Mouse (Mus musculus): ENCODE data around the gene Ppp4r4.
A peak's percentile ranks its signal among the peaks of the same experiment; 100 is the strongest.
"Not testable (repeated sequence)": the region's sequence is repeated elsewhere in the genome, so short reads cannot be mapped to it uniquely, and the experiment has no call there.

Gene Ppp4r4

GRCm38 (mm10) chr12:103634430-103634829 is 102.3 kb downstream of the Ppp4r4 start:
- DNase-seq (ENCODE audit: low spot score) = no peak

DNA sequence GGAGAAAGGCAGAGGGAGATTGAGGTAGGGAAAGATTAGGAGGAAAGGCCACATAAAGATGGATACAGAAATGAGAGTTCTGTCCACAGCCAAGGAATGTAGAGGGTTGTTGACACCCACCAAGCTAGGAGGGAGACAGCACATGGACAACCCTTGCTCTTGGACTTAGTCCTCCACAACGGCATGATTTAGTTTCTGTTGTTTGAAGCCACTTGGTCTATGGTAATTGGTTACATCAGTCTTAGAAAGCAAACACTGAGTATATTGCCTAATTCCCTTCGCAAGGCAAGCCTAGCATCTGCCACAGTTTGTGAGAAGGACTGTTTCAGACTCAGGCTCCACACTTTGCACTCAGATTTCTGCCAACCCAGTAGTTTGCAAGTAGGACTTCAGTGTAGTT is 103.8 kb downstream of the Ppp4r4 start:
- no peak for DNase-seq (ENCODE audit: low spot score)

DNA sequence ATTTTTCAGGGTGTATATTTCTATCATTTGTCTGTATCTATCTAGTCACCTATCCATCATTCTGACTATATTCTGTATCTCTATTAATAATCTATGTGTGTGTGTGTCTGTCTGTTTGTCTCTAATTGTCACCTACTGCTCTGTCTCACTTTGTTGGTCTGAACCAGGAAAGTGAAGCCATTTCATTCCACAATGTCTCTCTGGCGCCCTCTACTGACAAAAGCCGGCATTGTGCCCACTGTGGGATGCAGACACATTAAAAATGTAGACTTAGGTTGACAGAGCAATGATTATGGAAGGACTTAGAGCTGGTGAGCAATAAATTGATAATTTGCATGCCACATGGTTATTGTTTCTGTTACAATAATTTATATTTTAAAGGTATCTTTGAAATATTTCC is 111.3 kb downstream of the Ppp4r4 start:
- DNase-seq (ENCODE audit: low spot score) = peak; percentile 30

DNA sequence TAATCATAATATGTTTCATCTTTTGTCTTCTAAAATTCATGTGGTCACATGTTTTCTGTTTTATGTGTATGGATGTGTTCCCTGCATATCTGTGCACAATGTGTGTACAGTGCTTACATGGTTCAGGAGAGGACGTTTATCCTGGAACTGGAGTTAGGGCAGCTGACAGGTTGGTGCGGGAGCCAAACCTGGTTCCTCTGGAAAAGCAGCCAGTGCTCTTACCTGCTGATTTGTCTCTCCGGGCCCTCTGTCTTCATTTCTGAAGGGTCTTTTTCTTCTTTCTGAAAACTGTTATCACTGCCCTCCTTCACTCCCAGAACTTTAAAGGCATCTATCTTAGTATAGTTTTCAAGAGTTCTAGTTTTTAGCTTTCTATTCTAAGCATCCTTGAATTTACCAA is 111.7 kb downstream of the Ppp4r4 start:
- DNase-seq (ENCODE audit: low spot score) = no peak

- DNase-seq (ENCODE audit: low spot score) = no peak
These were observed 112.5 kb downstream of the Ppp4r4 start for GRCm38 (mm10) chr12:103644601-103645000.

DNA sequence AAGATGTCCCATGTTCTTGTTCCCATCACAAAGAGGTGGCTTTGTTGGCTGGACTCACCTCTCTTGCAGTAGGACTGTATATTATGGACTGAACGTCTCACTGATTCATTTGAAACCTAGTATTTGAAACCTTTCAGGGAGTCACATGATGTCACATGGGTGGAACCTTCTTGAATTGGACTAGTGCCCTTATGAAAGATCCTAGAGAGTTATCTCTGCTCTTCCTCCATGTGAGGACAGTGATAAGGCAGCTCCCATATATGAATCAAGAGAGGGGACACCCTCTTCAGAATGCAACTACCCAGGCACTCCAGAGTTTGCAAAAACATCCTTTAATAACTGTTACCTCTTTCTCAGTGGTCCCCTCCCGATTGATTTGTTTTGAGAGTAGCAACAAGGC is 114.2 kb downstream of the Ppp4r4 start:
- no peak for DNase-seq (ENCODE audit: low spot score)

DNA sequence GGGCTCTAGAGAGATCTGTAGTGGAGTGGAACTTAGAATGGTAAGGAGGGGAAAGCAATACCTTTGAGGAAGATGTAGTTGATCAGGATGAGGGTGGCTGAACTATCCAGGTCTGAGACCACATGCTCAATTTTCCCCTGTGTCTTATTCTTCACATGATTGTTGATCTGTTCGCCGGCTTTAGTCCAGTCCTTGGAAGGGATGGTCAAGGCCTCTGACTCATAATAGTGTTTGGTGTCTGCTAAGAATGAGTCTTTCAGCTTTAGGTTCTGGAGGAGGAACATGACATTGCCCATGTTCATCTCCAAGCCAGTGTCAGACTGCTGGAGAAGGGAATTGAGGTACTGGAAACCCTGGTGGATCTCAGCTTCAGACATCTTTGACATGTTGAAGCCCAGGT is 121.8 kb downstream of the Ppp4r4 start:
- no peak for DNase-seq (ENCODE audit: low spot score)

DNA sequence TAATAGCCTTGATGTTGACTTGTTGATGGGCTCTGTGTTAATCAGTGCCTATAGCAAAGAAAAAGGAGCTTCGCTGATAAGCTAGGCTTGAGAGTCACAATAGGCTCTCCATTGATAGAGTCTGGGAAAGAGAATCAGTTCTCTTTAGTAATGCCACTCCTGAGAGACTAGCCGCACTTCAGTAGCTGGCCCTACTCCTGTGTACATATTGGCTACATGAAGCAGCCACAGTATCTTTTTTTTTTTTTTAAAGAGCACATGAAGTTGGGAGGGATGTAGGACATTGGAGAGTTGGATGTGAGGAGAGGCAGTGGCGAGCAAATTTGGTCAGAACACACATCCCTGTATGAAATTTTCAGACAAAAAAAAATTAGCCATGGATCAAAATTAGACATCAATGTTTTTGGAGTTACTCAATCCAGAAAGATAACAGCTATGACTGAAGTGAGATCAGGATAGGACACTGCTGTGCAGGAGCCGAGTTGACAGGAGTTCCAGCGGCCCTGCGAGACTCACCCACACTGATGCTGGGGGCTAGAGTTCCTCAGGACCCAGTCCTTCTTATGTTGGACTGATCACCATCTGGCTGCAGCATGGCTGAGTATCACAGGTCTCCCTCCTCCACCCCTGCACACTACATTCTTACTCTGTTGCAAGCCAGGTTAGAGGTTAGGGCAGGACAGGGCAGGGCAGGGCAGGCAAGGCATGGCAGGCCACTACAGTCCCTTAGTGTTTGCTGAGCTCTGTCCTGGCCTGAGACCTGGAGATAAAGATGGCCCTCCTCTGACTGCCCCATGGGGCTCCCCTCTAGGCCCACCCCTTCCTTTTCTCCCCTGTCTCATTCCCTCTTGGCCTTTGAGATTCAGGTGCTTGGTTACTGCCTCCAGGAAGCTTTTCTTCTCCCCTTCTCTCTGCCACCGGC is 123.3 kb downstream of the Ppp4r4 start:
- DNase-seq (ENCODE audit: low spot score) = no peak

GRCm38 (mm10) chr12:103656848-103657626 is 125.0 kb downstream of the Ppp4r4 start, which contains the start of gene Serpina6:
TSS of gene Serpina6 (minus strand) at chr12:103657212.
- DNase-seq (ENCODE audit: low spot score) = no peak

- DNase-seq (ENCODE audit: low spot score) = no peak
These were observed 125.9 kb downstream of the Ppp4r4 start for GRCm38 (mm10) chr12:103657991-103658390.

- no peak for DNase-seq (ENCODE audit: low spot score)
These were observed 127.1 kb downstream of the Ppp4r4 start for GRCm38 (mm10) chr12:103659171-103659570.

DNA sequence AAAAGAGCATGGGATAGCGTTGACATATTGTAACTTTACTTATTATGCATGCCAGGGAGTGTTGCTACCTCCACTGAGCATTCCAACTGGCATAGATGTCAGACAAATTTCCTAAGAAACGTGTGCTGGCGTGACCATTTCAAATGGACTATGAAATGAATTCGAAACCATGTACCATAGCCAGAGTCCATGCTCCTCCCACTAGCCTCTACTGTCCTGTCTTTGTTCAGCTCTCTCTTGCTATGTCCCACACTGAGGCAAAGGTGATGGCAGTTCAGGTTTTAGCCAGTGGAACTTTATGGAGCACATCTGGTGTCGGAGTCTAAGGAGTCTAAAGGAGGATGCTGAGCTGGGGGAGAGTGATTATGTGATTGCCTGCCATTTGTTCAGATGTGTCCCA is 128.0 kb downstream of the Ppp4r4 start:
- DNase-seq (ENCODE audit: low spot score) = no peak

DNA sequence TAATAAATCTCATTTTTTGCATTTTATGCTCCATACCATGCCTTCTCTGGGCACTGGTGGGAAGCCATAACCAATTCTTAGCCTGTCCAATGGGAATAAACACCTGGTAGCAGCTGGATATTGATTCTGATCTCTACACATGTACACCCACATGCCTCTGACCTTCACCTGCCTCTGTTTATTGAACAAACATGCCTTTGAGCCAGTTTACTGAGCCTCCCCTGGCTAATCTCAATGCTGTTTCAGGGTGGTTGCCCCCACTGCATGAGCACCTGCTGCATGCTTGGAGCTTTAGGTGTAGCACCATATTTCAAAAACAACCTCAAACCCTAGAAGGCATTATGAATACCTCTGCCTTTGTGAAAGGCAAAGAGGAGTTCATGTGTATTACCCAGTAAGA is 130.0 kb downstream of the Ppp4r4 start:
- not testable (repeated sequence) for DNase-seq (ENCODE audit: low spot score)
